Mouse (Mus musculus): ENCODE data around the gene Ncl. TPM values are rescaled to one million over a fixed set of nuclear protein-coding genes. Genes with fewer than 3 reads are reported as not detected.

The Ncl gene
- polyA plus RNA-seq, 1 experiment = 286 TPM

- Histone ChIP-seq H3K79me3 (ENCODE audit: low read depth) (peaks cover 53% of the 10 kb centered on the region), H3ac (ENCODE audit: control insufficient read depth, insufficient read length, low read depth) (peak overlapping the region; percentile 96), H3K27me3 (ENCODE audit: control insufficient read depth, insufficient read depth, insufficient read length) (no peaks in the 10 kb centered on the region), H3K79me2 (ENCODE audit: control insufficient read depth, insufficient read depth) (peaks cover 61% of the 10 kb centered on the region), H3K36me3 (ENCODE audit: control insufficient read depth, insufficient read depth) (peaks cover 28% of the 10 kb centered on the region), H3K4me3 (ENCODE audit: insufficient read depth, poor library complexity, severe bottlenecking) (peak overlapping the region; percentile 87)
- TF ChIP-seq MYOG (IDR thresholded peaks at IDR 0.05; ENCODE audit: control insufficient read depth, extremely low read depth, insufficient read length) = no peak
- TF ChIP-seq FOSL1 (IDR thresholded peaks at IDR 0.05; ENCODE audit: insufficient read depth, low read length, poor library complexity, severe bottlenecking) = no peak
- no peak for TF ChIP-seq MYOD1 (IDR thresholded peaks at IDR 0.05; ENCODE audit: control insufficient read depth, insufficient read length, low read depth)
- TF ChIP-seq MAX (IDR thresholded peaks at IDR 0.05) = no peak
Observed at GRCm38 (mm10) chr1:86360441-86360840, 1.2 kb upstream of the Ncl start.

- TF ChIP-seq MAX (IDR thresholded peaks at IDR 0.05) (no peak), MYOD1 (IDR thresholded peaks at IDR 0.05; ENCODE audit: control insufficient read depth, insufficient read length, low read depth) (no peak), CEBPB (IDR thresholded peaks at IDR 0.05; ENCODE audit: low read depth) (no peak), FOSL1 (IDR thresholded peaks at IDR 0.05; ENCODE audit: insufficient read depth, low read length, poor library complexity, severe bottlenecking) (no peak), MYOG (IDR thresholded peaks at IDR 0.05; ENCODE audit: control insufficient read depth, extremely low read depth, insufficient read length) (no peak), CTCF (IDR thresholded peaks at IDR 0.05; ENCODE audit: control insufficient read depth, insufficient read depth, insufficient read length) (no peak), USF1 (IDR thresholded peaks at IDR 0.05; ENCODE audit: low read depth) (no peak)
- H3ac ChIP-seq (ENCODE audit: control insufficient read depth, insufficient read length, low read depth) = peak overlapping the region; percentile 96
Observed at GRCm38 (mm10) chr1:86359798-86360179, 589 bp upstream of the Ncl start.

GRCm38 (mm10) chr1:86358229-86358905 is 833 bp downstream of the Ncl start:
- peaks cover 69% of the 10 kb centered on the region for H3K79me3 ChIP-seq (ENCODE audit: low read depth)
- H3K27me3 ChIP-seq (ENCODE audit: control insufficient read depth, insufficient read depth, insufficient read length) = no peaks in the 10 kb centered on the region
- TF ChIP-seq USF1 (IDR thresholded peaks at IDR 0.05; ENCODE audit: low read depth) (peak; percentile 33), MYOD1 (IDR thresholded peaks at IDR 0.05; ENCODE audit: control insufficient read depth, insufficient read length, low read depth) (no peak), MAX (IDR thresholded peaks at IDR 0.05) (peak; percentile 98)
- peaks cover 49% of the 10 kb centered on the region for H3K36me3 ChIP-seq (ENCODE audit: control insufficient read depth, insufficient read depth)
- peaks cover 82% of the 10 kb centered on the region for H3K79me2 ChIP-seq (ENCODE audit: control insufficient read depth, insufficient read depth)
- peak overlapping the region; percentile 95 for H3K4me3 ChIP-seq (ENCODE audit: insufficient read depth, poor library complexity, severe bottlenecking)
- H3ac ChIP-seq (ENCODE audit: control insufficient read depth, insufficient read length, low read depth) = peak overlapping the region; percentile 94

More at GRCm38 (mm10) chr1:86359798-86360179, 589 bp upstream of the Ncl start:
- no peaks in the 10 kb centered on the region for H3K27me3 ChIP-seq (ENCODE audit: control insufficient read depth, insufficient read depth, insufficient read length)
- H3K79me2 ChIP-seq (ENCODE audit: control insufficient read depth, insufficient read depth) = peaks cover 68% of the 10 kb centered on the region
- peaks cover 35% of the 10 kb centered on the region for H3K36me3 ChIP-seq (ENCODE audit: control insufficient read depth, insufficient read depth)
- peaks cover 59% of the 10 kb centered on the region for H3K79me3 ChIP-seq (ENCODE audit: low read depth)
- peak overlapping the region; percentile 87 for H3K4me3 ChIP-seq (ENCODE audit: insufficient read depth, poor library complexity, severe bottlenecking)

GRCm38 (mm10) chr1:86354186-86354585 is 5.0 kb downstream of the Ncl start:
- peaks cover 88% of the 10 kb centered on the region for H3K79me2 ChIP-seq (ENCODE audit: control insufficient read depth, insufficient read depth)
- peaks cover 91% of the 10 kb centered on the region for H3K36me3 ChIP-seq (ENCODE audit: control insufficient read depth, insufficient read depth)
- TF ChIP-seq MYOG (IDR thresholded peaks at IDR 0.05; ENCODE audit: control insufficient read depth, extremely low read depth, insufficient read length) (no peak), CEBPB (IDR thresholded peaks at IDR 0.05; ENCODE audit: low read depth) (no peak), MAX (IDR thresholded peaks at IDR 0.05) (no peak), CTCF (IDR thresholded peaks at IDR 0.05; ENCODE audit: control insufficient read depth, insufficient read depth, insufficient read length) (no peak), MYOD1 (IDR thresholded peaks at IDR 0.05; ENCODE audit: control insufficient read depth, insufficient read length, low read depth) (no peak), USF1 (IDR thresholded peaks at IDR 0.05; ENCODE audit: low read depth) (no peak), FOSL1 (IDR thresholded peaks at IDR 0.05; ENCODE audit: insufficient read depth, low read length, poor library complexity, severe bottlenecking) (no peak)
- H3K27me3 ChIP-seq (ENCODE audit: control insufficient read depth, insufficient read depth, insufficient read length) = no peaks in the 10 kb centered on the region
- H3K79me3 ChIP-seq (ENCODE audit: low read depth) = peaks cover 55% of the 10 kb centered on the region
- no peak overlapping the region for H3K4me3 ChIP-seq (ENCODE audit: insufficient read depth, poor library complexity, severe bottlenecking)
- H3ac ChIP-seq (ENCODE audit: control insufficient read depth, insufficient read length, low read depth) = no peak overlapping the region

- Histone ChIP-seq H3K4me3 (ENCODE audit: insufficient read depth, poor library complexity, severe bottlenecking) (no peak overlapping the region), H3ac (ENCODE audit: control insufficient read depth, insufficient read length, low read depth) (no peak overlapping the region), H3K79me3 (ENCODE audit: low read depth) (peaks cover 22% of the 10 kb centered on the region), H3K36me3 (ENCODE audit: control insufficient read depth, insufficient read depth) (peaks cover 99% of the 10 kb centered on the region), H3K79me2 (ENCODE audit: control insufficient read depth, insufficient read depth) (peaks cover 52% of the 10 kb centered on the region), H3K27me3 (ENCODE audit: control insufficient read depth, insufficient read depth, insufficient read length) (no peaks in the 10 kb centered on the region)
- TF ChIP-seq FOSL1 (IDR thresholded peaks at IDR 0.05; ENCODE audit: insufficient read depth, low read length, poor library complexity, severe bottlenecking) (no peak), CTCF (IDR thresholded peaks at IDR 0.05; ENCODE audit: control insufficient read depth, insufficient read depth, insufficient read length) (no peak), MAX (IDR thresholded peaks at IDR 0.05) (no peak), CEBPB (IDR thresholded peaks at IDR 0.05; ENCODE audit: low read depth) (no peak), USF1 (IDR thresholded peaks at IDR 0.05; ENCODE audit: low read depth) (no peak), MYOG (IDR thresholded peaks at IDR 0.05; ENCODE audit: control insufficient read depth, extremely low read depth, insufficient read length) (no peak), MYOD1 (IDR thresholded peaks at IDR 0.05; ENCODE audit: control insufficient read depth, insufficient read length, low read depth) (no peak)
Observed at GRCm38 (mm10) chr1:86350576-86350975, 8.6 kb downstream of the Ncl start.

GRCm38 (mm10) chr1:86349696-86350095 is 9.5 kb downstream of the Ncl start:
- Histone ChIP-seq H3ac (ENCODE audit: control insufficient read depth, insufficient read length, low read depth) (no peak overlapping the region), H3K79me2 (ENCODE audit: control insufficient read depth, insufficient read depth) (peaks cover 43% of the 10 kb centered on the region), H3K27me3 (ENCODE audit: control insufficient read depth, insufficient read depth, insufficient read length) (no peaks in the 10 kb centered on the region), H3K36me3 (ENCODE audit: control insufficient read depth, insufficient read depth) (peaks cover 98% of the 10 kb centered on the region), H3K79me3 (ENCODE audit: low read depth) (peaks cover 13% of the 10 kb centered on the region), H3K4me3 (ENCODE audit: insufficient read depth, poor library complexity, severe bottlenecking) (no peak overlapping the region)
- TF ChIP-seq MYOG (IDR thresholded peaks at IDR 0.05; ENCODE audit: control insufficient read depth, extremely low read depth, insufficient read length) (no peak), CTCF (IDR thresholded peaks at IDR 0.05; ENCODE audit: control insufficient read depth, insufficient read depth, insufficient read length) (no peak), USF1 (IDR thresholded peaks at IDR 0.05; ENCODE audit: low read depth) (no peak), MYOD1 (IDR thresholded peaks at IDR 0.05; ENCODE audit: control insufficient read depth, insufficient read length, low read depth) (no peak)
